Mouse (Mus musculus): ENCODE measurements at regions not wholly inside any gene's neighbourhood (a gene's known extent, or its start where the extent isn't known, plus 50 kb on each side); places are given as distances from the start of the nearest gene placed in this dataset.

GRCm38 (mm10) chr13:52003946-52004539, 157.6 kb downstream of the Gadd45g start:
- TF ChIP-seq CTCF (IDR thresholded peaks at IDR 0.05; ENCODE audit: insufficient read depth, low read depth, low read length), result no peak
- TF ChIP-seq POLR2A (IDR thresholded peaks at IDR 0.05; ENCODE audit: insufficient read depth, low read depth, low read length), result no peak

Measured in olfactory bulb, adult 2 months (tissue).